Mouse (Mus musculus): Measurements from ENCODE around the gene Sh2d7.
"Not testable (repeated sequence)": the region's sequence is repeated elsewhere in the genome, so short reads cannot be mapped to it uniquely, and the experiment has no call there.

Sh2d7 gene

DNA sequence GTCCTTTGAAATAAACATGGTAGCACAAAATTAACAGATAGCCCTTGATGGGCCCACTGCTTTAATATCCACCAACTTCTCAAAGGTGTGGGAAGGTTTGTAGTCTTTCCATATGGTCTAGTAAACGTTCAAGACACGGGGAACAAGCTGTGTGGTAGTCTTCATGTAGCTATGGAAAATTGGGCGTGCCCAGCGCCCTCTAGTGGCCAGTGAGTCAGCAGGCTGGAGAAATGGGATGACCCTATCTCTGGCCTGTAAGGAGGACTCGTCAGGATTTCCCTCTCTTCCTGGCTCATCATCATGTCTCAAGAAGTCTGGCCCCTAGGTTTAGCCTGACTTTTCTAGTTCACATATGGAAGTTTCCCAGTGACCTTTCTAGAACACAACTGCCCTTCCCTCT lies 8.8 kb downstream of the Sh2d7 start:
- peak; percentile 30 for DNase-seq

DNA sequence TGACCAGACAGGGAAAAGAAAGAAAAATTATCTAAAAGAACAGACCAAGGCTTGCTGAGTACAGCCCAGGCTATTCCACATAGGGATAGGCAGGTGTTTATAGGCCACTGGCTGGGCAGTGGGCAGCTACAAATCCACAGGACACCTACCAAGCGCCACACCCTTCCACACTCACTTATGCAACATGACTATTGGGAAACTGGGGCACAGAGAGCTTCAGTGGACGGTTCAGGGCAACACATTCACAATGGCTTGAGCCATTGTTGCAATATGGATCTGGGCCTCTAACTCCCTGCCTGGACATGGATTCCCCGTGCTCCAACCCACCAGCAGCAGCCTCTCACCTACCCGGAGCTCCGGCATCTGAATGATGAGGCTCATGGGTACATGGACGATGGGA lies 10.6 kb downstream of the Sh2d7 start:
- no peak for DNase-seq

DNA sequence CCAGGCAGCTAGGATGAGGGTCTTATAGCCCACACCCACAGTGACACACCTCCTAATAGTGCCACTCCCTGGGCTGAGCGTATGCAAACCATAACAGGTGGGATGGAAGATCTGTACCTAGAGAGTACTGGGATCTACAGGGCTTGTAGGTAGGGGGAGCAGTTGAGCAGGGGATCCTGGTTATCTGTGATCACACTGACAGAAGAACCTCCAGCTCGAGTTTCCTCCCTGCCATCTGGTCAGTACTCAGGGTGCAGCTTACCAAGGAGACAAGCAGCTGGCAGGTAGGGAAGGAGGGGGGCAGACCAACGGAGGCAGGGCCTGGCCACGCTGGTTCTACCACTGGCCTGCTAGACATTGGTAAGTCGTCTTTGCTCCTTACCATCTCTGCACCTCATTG lies 13.6 kb downstream of the Sh2d7 start:
- DNase-seq = peak; percentile 35

DNA sequence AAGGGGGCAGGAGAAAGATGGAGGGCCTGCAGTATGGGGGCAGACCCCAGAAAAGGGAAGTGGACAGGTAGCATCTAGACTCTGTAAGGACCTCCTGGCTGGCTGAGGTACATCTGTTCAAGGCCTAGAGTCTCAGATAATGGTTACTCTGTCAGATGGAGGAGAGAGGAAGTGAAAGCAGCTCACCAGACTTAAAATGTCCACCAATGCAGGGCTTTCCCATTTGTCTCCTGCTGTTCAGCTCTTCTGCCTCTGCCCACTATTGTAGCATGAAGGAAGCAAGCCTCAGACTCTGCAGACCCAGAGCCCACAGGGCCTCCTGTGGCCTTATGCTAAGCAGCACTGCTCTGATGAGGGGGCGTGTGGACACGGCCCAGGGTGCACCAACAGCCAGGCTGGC lies 16.3 kb downstream of the Sh2d7 start:
- DNase-seq = no peak

DNA sequence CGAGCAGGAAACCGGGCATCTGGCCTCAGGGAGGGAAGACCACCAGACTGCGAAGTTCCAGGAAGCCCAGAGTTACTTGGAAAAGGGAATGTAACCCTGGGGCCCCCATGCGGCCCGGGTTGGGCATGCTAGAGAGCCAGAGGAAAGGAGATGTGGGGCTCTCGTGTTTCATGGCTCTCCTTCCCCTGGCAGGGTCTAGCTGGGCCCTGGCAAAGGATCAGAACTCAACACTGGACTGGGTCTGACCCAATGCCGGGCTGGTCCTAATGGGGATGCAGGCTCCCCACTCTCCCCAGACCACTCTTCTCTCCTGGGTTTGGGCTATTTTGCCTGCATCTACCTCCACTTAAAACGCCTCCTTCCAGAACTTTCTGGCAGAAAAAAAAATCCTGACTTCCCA lies 19.9 kb downstream of the Sh2d7 start:
- no peak for DNase-seq

DNA sequence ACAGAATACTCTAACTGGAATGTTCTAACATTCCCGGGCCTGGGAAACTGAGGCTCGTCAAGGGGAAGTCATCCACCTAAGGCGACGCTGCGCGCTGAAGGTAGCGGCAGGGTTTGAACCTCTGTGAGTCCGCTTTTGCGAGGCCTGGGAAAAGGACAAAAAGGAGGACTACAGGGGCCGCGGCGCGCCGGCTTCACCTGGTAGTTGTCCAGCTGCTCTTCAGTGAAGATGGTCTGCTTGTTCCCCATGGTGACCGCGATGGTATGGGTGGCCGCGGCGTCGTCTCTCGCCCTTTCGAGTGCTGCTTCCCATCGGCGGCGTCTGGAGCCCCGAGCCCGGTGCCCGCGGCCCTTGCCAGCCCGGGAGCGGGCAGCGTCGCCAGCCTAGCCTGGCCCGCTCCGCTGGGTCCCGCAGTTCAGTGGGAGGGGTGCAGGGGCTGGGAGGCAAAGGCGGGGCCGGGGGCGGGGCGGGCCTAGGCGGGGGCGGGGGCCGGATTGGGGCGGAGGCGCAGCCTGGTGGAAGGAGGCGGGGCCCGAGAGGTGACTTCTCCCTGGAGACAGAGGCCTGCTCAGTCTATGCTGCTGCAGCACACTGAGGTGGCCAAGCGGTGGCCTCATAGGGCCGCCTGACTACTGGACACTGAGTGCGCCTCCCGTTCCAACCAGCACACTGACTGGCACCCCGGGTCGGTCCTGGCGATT lies 21.1 kb downstream of the Sh2d7 start, which contains the start of gene Cib2:
TSS of gene Cib2 (minus strand) at position 448 of the 701 bp plus-strand sequence.
- peak; percentile 78 for DNase-seq

DNA sequence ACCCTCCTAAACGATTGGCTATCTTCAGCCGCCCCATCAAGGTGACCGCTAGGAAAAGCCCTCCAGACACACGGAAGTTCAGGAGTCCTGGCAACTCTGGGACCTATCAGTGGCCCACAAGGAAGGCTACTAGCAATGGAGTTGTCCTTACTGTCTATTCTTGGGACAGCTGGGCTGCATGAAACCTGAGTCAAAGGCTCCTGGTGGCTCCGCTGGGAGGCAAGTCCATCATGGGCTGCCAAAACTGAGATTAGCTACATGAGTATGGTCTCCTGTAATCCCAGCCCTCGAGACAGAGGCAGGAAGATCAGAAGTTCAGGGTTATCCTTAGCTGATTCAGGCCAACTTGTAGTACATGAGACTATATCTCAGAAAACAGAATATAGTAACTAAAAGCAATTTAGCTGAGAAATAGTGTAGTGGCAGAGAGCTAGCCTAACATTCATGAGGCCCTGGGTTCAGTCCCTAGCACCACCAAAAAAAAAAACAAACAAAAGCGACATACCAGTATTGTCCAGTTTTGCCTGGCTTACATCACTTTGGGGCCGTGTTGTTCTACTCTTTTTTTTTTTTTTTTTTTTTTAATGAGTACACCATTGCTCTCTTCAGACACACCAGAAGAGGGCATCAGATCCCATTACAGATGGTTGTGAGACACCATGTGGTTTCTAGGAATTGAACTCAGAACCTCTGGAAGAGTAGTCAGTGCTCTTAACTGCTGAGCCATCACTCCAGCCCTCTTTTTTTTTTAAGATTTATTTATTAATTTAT lies 22.2 kb downstream of the Sh2d7 start:
- no peak for DNase-seq

DNA sequence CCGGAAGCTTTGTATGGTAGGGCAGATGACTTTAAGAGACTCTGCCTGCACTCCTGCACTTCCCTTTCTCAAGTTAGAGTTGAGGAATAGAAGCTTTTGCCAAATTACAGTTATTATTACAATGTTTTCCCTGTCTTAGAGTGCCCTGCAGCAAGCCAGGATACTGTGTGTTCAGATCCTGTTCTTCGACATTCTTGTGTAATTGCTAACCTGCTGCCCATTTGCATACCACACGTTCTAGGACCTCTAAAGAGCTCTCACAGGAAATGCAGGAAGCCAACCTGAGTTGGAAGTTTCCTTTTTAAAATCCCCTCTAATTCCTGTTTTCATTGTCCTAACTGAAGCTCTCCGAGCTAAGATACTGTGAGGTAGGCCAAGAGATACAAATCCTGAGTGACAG lies 28.2 kb downstream of the Sh2d7 start:
- DNase-seq = no peak

DNA sequence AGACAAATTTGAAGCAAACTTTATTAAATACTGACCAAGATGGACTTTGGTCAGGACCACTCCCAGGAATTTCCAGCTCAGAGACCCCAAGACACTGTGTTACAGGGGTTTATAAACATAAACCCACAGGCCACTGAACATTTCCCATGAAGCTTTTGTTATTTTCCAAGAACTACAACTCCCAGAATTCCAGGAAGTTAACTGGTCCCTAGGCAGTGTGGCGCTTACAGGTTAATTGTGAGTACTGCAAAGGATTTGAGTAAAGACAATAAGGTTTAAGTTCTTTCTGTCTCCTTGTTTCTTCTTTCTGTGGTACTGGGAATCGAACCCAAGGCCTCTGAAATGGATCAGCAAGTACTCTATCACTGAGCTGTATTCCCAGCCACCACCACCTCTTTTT lies 29.9 kb downstream of the Sh2d7 start:
- no peak for DNase-seq

DNA sequence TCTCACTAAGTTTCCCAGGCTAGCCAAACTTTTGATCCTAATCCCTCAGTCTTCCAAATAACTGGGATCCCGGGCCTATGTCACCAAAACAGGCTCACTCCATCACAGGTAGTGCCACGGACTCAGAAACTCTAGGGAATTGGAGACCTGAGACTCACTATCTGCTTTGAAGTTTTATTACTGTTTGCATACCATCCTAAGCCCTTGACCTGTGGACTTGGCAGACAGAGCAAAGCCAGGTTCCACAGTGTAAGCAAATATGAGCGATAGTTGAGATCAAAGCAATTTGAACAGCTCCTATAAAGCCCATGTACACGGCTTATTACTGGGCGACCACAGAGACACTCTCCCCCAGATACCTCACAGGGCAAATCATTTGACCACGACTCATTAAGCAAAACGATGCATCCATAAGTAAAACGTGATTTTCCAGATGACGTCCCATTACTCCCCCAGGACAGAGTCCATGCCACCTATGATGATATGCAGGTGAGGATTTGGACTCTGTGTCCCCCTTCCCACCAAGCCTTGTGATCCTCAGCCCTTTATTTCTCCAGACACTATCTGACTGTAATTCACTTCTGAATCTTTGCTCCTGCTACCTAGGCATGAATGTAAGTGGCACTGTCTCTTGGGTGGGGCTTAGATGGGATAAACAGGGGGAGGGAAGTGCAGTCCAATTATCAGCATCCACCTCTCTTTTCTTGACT lies 32.5 kb downstream of the Sh2d7 start:
- DNase-seq = no peak

DNA sequence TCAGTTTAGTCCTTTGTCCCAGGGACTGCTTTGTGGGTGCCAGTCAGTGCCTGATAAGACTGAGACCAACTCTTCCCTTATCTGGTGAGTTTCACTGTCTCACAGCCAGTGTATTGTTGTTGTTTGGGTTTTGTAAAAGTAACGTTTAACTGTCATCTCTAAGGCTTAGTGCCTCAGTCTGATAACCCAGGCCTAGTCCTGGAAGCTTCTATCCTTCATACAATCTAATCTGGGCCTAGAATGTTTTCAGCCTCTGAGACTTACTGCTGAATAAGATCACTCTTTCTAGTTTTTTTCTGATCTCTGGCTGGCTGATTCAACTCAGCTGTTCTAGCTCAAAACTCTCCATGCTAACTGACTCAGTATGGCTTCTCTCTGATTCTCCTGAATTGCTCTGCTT lies 44.9 kb downstream of the Sh2d7 start:
- DNase-seq = no peak

DNA sequence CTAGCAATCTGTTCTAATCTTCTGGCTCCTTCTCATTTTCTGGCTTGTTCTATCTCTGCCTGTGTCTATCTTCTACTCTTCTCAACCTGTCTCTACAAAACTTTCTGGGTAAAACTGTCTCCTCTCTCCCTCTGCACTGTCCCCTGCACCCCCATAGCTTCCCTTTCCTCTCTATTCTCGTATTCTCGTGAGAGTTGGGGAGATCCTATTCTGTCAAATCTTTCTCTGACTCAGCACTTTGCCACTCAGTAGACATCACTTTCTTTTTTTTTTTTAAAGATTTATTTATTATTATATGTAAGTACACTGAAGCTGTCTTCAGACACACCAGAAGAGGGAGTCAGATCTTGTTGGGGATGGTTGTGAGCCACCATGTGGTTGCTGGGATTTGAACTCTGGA lies 45.3 kb downstream of the Sh2d7 start:
- DNase-seq = not testable (repeated sequence)

DNA sequence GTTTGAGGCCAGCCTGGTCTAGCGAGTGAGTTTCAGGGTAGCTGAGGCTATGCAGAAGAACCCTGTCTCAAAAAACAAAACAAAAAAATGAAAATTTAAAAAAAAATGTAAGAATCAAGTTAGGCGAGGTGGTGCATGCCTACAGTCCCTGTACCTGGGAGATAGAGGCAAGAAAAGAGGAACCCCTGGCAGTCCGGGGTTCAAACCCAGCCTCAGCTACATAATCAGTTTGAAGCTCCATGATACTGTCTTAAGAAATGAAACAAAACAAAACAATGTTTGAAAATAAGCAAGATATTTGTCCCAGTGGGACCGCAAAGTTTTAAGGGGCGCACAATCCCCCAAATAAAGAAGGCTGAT lies 47.0 kb downstream of the Sh2d7 start:
- no peak for DNase-seq

DNA sequence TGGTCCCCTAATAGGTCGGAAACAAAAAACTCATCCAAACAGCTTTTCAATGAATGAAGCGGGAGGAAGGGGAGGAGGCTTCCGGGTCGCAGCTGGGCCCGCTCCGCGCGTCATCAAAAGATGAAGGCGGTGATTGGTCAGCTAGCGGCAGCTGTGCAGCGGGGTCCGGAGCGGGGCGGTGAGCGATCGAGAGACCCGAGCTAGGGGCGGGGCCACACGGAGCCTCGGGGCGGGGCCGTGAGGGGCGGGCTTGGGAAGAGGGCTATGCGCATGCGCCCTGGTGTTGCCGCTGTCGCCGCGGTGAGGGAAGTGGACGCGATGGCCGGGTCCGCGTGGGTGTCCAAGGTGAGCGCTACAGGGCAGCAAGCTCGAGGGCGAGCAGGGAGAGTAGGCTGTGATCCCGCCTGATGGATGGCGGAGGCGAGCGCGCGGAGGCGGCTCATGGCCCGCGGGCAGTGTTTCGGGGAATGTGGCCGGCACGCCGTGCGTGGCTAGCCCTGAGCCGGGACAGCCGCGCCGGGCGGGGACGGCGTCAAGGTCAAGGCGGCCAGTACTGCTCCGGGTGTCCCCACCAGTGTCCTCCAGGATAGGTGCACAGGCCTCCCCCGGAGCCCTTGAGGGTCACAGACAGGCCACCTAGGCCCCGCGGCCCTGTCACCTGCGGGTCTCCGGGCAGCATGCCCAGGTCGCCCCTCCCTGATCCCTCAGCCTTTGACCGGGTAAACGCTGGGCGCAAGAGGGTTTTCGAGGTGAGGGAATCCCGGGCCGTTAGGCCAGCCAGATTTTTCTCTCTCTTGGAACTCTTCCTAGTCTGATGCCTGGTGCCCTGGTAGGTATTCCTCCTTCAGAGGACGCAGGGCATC lies 47.6 kb downstream of the Sh2d7 start, which contains the start of gene Idh3a:
TSS of gene Idh3a (plus strand) at position 136 of the 863 bp plus-strand sequence.
- DNase-seq = peak; percentile 99

DNA sequence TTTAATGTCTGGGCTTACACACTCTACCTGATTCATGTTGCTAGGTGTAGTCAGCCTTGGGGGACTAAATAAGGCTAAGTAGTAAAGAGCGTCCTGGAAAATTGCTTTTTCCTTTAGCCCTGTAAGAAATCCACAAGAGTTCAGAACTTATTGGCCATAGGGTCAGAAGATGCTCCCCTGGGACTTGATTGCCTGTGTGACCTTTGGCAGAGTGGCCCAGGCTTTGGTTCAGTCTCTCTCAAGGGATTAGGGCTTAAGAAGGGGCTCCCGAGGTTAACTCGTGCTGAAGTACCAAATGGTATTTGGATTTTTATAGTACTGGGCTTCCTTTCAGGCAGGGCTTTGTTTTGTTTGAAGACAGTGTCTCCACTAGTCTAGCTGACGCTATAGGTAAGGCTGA lies 49.1 kb downstream of the Sh2d7 start:
- no peak for DNase-seq

DNA sequence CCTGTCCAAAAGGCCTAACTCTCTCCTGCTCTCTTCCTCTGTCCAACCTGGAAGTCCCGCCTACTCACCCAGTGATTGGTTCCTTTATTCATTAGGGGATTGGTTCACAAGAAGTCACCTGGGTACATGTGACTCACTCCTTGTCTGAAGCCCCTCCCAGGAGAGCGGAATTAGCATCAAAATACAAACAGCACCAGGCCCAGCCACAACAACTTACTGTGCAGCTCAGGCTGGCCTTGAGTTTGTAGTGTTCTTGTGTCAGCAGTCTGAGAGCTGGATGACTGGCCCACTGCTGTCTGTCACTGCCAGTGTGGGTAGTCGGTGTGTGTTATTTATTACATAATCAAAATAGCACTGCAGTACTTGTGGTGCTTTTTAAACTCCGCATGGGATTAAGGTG lies 54.9 kb downstream of the Sh2d7 start:
- not testable (repeated sequence) for DNase-seq
